Mouse (Mus musculus): ENCODE measurements around the gene Rnf220. TPM values are rescaled to one million over a fixed set of nuclear protein-coding genes. Genes with fewer than 3 reads are reported as not detected.

Rnf220 gene
- polyA plus RNA-seq, 1 experiment from 2014 or later, result 68.7 TPM

GRCm38 (mm10) chr4:117367365-117367764, 129.5 kb downstream of the Rnf220 start:
- Histone ChIP-seq H3K27me3 (peaks cover 74% of the 10 kb centered on the region), H3K9me3 (replicated peaks) (no peaks in the 10 kb centered on the region), H3K4me2 (no peak overlapping the region), H3K27ac (no peak overlapping the region), H3K4me1 (peaks cover 9% of the 10 kb centered on the region), H3K9ac (no peak overlapping the region), H3K4me3 (replicated peaks) (no peak overlapping the region), H3K36me3 (no peaks in the 10 kb centered on the region)
- ATAC-seq (replicated peaks; ENCODE audit: low FRiP score), result no peak
- 87% methylated on average over 19 of the region's 19 CpGs for WGBS

- H3K27me3 ChIP-seq, result peaks cover 78% of the 10 kb centered on the region
- ATAC-seq (replicated peaks; ENCODE audit: low FRiP score), result no peak
- no peaks in the 10 kb centered on the region for H3K36me3 ChIP-seq
- no peak overlapping the region for H3K4me3 ChIP-seq (replicated peaks)
- H3K4me2 ChIP-seq, result no peak overlapping the region
- 20% methylated on average over 5 of the region's 5 CpGs for WGBS
- H3K9me3 ChIP-seq (replicated peaks), result no peaks in the 10 kb centered on the region
- peaks cover 3% of the 10 kb centered on the region for H3K4me1 ChIP-seq
- H3K9ac ChIP-seq, result no peak overlapping the region
- no peak overlapping the region for H3K27ac ChIP-seq
Observed at GRCm38 (mm10) chr4:117362085-117362484, 134.8 kb downstream of the Rnf220 start.

- no peaks in the 10 kb centered on the region for H3K9me3 ChIP-seq (replicated peaks)
- H3K36me3 ChIP-seq, result no peaks in the 10 kb centered on the region
- H3K27ac ChIP-seq, result no peak overlapping the region
- peaks cover 3% of the 10 kb centered on the region for H3K4me1 ChIP-seq
- H3K4me3 ChIP-seq (replicated peaks), result no peak overlapping the region
- ATAC-seq (replicated peaks; ENCODE audit: low FRiP score), result no peak
- H3K27me3 ChIP-seq, result peaks cover 80% of the 10 kb centered on the region
- H3K4me2 ChIP-seq, result no peak overlapping the region
- 26% methylated on average over 7 of the region's 7 CpGs for WGBS
- H3K9ac ChIP-seq, result no peak overlapping the region
Observed at GRCm38 (mm10) chr4:117361558-117361873, 135.3 kb downstream of the Rnf220 start.

GRCm38 (mm10) chr4:117360713-117361557, 135.9 kb downstream of the Rnf220 start:
- H3K4me3 ChIP-seq (replicated peaks), result no peak overlapping the region
- peaks cover 86% of the 10 kb centered on the region for H3K27me3 ChIP-seq
- no peak overlapping the region for H3K27ac ChIP-seq
- 52% methylated on average over 16 of the region's 16 CpGs for WGBS
- no peak for ATAC-seq (replicated peaks; ENCODE audit: low FRiP score)
- no peak overlapping the region for H3K4me2 ChIP-seq
- H3K9ac ChIP-seq, result no peak overlapping the region
- H3K36me3 ChIP-seq, result no peaks in the 10 kb centered on the region
- peaks cover 7% of the 10 kb centered on the region for H3K4me1 ChIP-seq
- no peaks in the 10 kb centered on the region for H3K9me3 ChIP-seq (replicated peaks)

GRCm38 (mm10) chr4:117359803-117360382, 137.0 kb downstream of the Rnf220 start:
- 66% methylated on average over 17 of the region's 17 CpGs for WGBS
- Histone ChIP-seq H3K4me2 (no peak overlapping the region), H3K27ac (no peak overlapping the region), H3K9ac (no peak overlapping the region), H3K27me3 (peaks cover 94% of the 10 kb centered on the region), H3K4me3 (replicated peaks) (no peak overlapping the region), H3K9me3 (replicated peaks) (no peaks in the 10 kb centered on the region), H3K36me3 (no peaks in the 10 kb centered on the region), H3K4me1 (peaks cover 10% of the 10 kb centered on the region)
- ATAC-seq (replicated peaks; ENCODE audit: low FRiP score), result no peak

GRCm38 (mm10) chr4:117357917-117358316, 138.9 kb downstream of the Rnf220 start:
- no peak overlapping the region for H3K4me2 ChIP-seq
- no peak overlapping the region for H3K4me3 ChIP-seq (replicated peaks)
- WGBS, result 38% methylated on average over 7 of the region's 7 CpGs
- H3K27me3 ChIP-seq, result peaks cover 92% of the 10 kb centered on the region
- H3K9ac ChIP-seq, result no peak overlapping the region
- peaks cover 17% of the 10 kb centered on the region for H3K4me1 ChIP-seq
- no peaks in the 10 kb centered on the region for H3K36me3 ChIP-seq
- H3K27ac ChIP-seq, result no peak overlapping the region
- H3K9me3 ChIP-seq (replicated peaks), result no peaks in the 10 kb centered on the region
- no peak for ATAC-seq (replicated peaks; ENCODE audit: low FRiP score)

- no peak for ATAC-seq (replicated peaks; ENCODE audit: low FRiP score)
Observed at GRCm38 (mm10) chr4:117357104-117357503, 139.7 kb downstream of the Rnf220 start.

GRCm38 (mm10) chr4:117356223-117356622, 140.6 kb downstream of the Rnf220 start:
- peaks cover 18% of the 10 kb centered on the region for H3K4me1 ChIP-seq
- H3K9me3 ChIP-seq (replicated peaks), result no peaks in the 10 kb centered on the region
- no peak overlapping the region for H3K4me2 ChIP-seq
- ATAC-seq (replicated peaks; ENCODE audit: low FRiP score), result no peak
- 50% methylated on average over 2 of the region's 2 CpGs for WGBS
- H3K4me3 ChIP-seq (replicated peaks), result no peak overlapping the region
- peaks cover 92% of the 10 kb centered on the region for H3K27me3 ChIP-seq
- H3K36me3 ChIP-seq, result no peaks in the 10 kb centered on the region
- H3K27ac ChIP-seq, result no peak overlapping the region
- H3K9ac ChIP-seq, result no peak overlapping the region

More at GRCm38 (mm10) chr4:117357104-117357503, 139.7 kb downstream of the Rnf220 start:
- H3K27ac ChIP-seq, result no peak overlapping the region
- H3K4me1 ChIP-seq, result peaks cover 18% of the 10 kb centered on the region
- H3K4me2 ChIP-seq, result no peak overlapping the region
- no peaks in the 10 kb centered on the region for H3K9me3 ChIP-seq (replicated peaks)
- H3K36me3 ChIP-seq, result no peaks in the 10 kb centered on the region
- H3K4me3 ChIP-seq (replicated peaks), result no peak overlapping the region
- 46% methylated on average over 5 of the region's 5 CpGs for WGBS
- H3K9ac ChIP-seq, result no peak overlapping the region
- H3K27me3 ChIP-seq, result peaks cover 92% of the 10 kb centered on the region

GRCm38 (mm10) chr4:117354651-117355050, 142.2 kb downstream of the Rnf220 start:
- no peak overlapping the region for H3K4me2 ChIP-seq
- H3K4me1 ChIP-seq, result peaks cover 15% of the 10 kb centered on the region
- no peaks in the 10 kb centered on the region for H3K9me3 ChIP-seq (replicated peaks)
- WGBS, result 78% methylated on average over 6 of the region's 6 CpGs
- no peak overlapping the region for H3K9ac ChIP-seq
- no peaks in the 10 kb centered on the region for H3K36me3 ChIP-seq
- no peak overlapping the region for H3K4me3 ChIP-seq (replicated peaks)
- ATAC-seq (replicated peaks; ENCODE audit: low FRiP score), result no peak
- peaks cover 89% of the 10 kb centered on the region for H3K27me3 ChIP-seq
- H3K27ac ChIP-seq, result no peak overlapping the region

GRCm38 (mm10) chr4:117352957-117353356, 143.9 kb downstream of the Rnf220 start:
- Histone ChIP-seq H3K4me3 (replicated peaks) (no peak overlapping the region), H3K36me3 (no peaks in the 10 kb centered on the region), H3K27ac (no peak overlapping the region), H3K4me1 (peaks cover 15% of the 10 kb centered on the region), H3K9me3 (replicated peaks) (no peaks in the 10 kb centered on the region), H3K27me3 (peaks cover 88% of the 10 kb centered on the region), H3K9ac (no peak overlapping the region), H3K4me2 (no peak overlapping the region)
- ATAC-seq (replicated peaks; ENCODE audit: low FRiP score), result no peak
- WGBS, result 44% methylated on average over 9 of the region's 9 CpGs

GRCm38 (mm10) chr4:117352071-117352470, 144.8 kb downstream of the Rnf220 start:
- Histone ChIP-seq H3K4me2 (no peak overlapping the region), H3K9ac (no peak overlapping the region), H3K4me1 (peaks cover 15% of the 10 kb centered on the region), H3K4me3 (replicated peaks) (no peak overlapping the region), H3K9me3 (replicated peaks) (no peaks in the 10 kb centered on the region), H3K27me3 (peaks cover 82% of the 10 kb centered on the region), H3K27ac (no peak overlapping the region), H3K36me3 (no peaks in the 10 kb centered on the region)
- WGBS, result 79% methylated on average over 5 of the region's 5 CpGs
- ATAC-seq (replicated peaks; ENCODE audit: low FRiP score), result no peak

GRCm38 (mm10) chr4:117350139-117350693, 146.6 kb downstream of the Rnf220 start:
- 76% methylated on average over 12 of the region's 12 CpGs for WGBS
- ATAC-seq (replicated peaks; ENCODE audit: low FRiP score), result no peak
- Histone ChIP-seq H3K27ac (no peak overlapping the region), H3K36me3 (no peaks in the 10 kb centered on the region), H3K4me2 (no peak overlapping the region), H3K9me3 (replicated peaks) (no peaks in the 10 kb centered on the region), H3K9ac (no peak overlapping the region), H3K27me3 (peaks cover 78% of the 10 kb centered on the region), H3K4me1 (peaks cover 7% of the 10 kb centered on the region; the same call in 1 of the 2 replicates), H3K4me3 (replicated peaks) (no peak overlapping the region)

All from kidney, embryonic 15.5 days (tissue).